Mouse (Mus musculus) megakaryocyte-erythroid progenitor cell, adult 5-6 weeks (primary cell): Measurements from ENCODE around the gene Dlx1. TPM values are rescaled to one million over a fixed set of nuclear protein-coding genes. Genes with fewer than 3 reads are reported as not detected.

Experiments
- ATAC-seq: replicated peaks from 2 replicates; pipeline ENCODE4 v1.8.0; 2016; ENCODE audit warnings: mild to moderate bottlenecking, inconsistent platforms; ENCODE audit not compliant: severe bottlenecking, poor library complexity, low FRiP score, low TSS enrichment
- total RNA-seq, 2 experiments: library from RNA; stranded (forward) in 1 of 2; stranded (reverse) in 1 of 2; fragments of 200-1000, 215-1000 nt in 1 of 2; fragments of >200 nt in 1 of 2; fragmentation: Nextera tagmentation in 1 of 2; gene quantifications; 2 replicates each; pipeline ENCODE4 v1.2.3; 2014 to 2017

Dlx1 gene
- total RNA-seq, 2 experiments from 2014 or later, result not detected

DNA sequence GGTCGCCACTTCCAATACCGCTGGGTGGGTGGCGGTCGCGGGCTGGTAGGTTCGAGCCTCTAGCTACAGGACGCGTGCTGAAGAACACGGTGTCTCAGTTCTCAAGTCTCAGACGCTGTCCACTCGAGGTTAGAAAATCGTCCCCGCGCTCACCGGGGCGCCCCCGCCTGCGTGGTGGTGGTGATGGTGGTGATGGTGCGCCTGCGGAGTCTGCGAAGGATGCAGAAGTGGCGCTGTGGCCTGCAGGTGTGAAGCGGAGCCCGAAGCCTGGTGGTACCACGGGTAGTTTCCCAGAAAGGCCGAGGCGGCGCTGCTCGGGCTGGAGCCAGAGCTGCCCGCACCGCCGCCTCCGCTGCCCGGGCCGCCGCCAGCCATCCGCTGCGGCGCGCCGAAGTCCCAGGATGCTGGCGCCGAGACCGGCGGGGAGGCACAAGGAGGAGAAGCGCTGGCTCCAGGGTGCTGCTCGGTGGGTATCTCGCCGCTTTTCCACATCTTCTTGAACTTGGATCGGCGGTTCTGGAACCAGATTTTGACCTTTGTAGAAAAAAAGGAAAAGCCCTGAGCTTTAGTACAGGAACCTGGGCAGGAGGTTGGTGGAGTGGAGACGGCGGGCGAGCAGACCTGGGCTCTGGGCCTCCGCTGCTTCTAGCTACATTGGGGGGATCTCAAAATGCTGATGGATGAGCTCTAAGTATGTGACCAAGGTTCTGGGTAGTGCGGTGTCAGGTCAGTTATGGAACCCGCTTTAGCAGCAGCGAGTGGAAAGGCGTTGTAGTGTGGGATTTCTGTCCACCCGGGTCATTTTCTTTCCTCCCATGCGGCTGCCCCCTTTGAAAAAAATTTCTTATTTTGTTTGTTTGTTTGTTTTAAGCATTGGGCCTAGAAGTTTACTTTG lies 16.7 kb downstream of the Dlx1 start:
- ATAC-seq, result no peak

DNA sequence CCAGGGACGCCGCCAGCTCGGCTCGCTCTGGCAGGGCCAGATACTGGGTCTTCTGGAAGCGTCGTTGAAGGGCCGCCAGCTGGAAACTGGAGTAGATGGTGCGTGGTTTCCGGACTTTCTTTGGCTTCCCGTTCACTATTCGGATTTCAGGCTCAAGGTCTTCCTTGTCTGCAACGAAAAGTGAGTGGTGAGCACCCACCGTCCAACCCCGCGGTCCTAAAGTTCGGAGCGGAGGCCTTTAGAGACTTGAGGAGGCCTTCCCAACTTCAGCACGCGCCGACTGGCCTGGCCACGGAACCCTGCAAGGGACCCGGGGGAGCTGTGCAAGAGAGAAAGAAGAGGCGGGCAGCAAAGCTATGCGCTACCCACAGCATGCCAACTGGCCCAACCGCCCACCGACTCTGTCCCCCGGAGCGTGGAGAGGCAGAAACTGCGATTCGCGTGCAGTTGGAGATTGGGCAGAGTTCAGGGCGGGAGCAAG lies 17.5 kb downstream of the Dlx1 start:
- ATAC-seq, result no peak

GRCm38 (mm10) chr2:71545882-71546639 lies 18.1 kb downstream of the Dlx1 start:
- ATAC-seq, result peak; percentile 31; the same call in 1 of the 2 replicates

GRCm38 (mm10) chr2:71546640-71547071 lies 18.7 kb downstream of the Dlx1 start, which contains the start of gene Dlx2:
TSS of gene Dlx2 (minus strand) at chr2:71546754.
- ATAC-seq, result no peak

GRCm38 (mm10) chr2:71547829-71548228 lies 19.9 kb downstream of the Dlx1 start:
- no peak for ATAC-seq

- ATAC-seq, result no peak
Observed at GRCm38 (mm10) chr2:71550330-71550729, 22.4 kb downstream of the Dlx1 start.

DNA sequence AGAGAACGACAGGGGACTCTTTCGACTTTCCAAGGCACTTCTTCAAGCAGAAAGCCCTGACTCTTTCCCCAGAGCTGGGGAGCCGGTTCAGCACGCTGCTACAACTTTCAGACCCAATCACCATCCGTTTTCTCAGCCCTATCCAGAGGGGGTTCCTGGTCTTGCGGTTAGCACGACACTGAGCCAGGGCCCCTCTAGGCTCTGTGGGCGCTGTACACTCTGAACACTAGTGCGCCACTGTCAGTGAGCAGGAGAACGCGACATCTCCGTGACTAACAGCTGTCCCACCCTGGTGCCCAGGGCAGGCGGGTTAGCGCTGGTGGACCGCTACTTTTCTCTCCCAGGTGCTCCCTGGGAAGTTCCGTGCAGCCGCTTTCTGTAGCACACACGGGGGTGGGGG lies 23.8 kb downstream of the Dlx1 start:
- ATAC-seq, result no peak

DNA sequence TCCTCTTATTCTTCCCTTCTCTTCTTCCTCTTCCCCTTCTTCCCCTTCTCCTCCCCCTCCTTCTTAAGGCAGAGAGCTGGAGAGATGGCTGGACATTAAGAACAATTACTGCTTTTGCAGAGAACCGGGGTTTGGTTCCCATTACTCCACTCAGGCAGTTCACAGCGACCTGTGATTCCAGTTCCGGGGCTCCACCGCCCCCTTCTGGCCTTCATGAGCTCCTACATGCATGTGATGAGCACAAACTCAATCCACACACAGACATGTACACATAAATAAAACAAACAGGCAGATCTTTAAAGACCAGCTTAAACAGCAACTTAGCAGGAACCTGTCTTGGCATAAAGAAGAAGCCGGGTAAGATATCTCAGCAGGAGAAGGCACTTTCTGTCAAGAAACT lies 28.2 kb downstream of the Dlx1 start:
- no peak for ATAC-seq

GRCm38 (mm10) chr2:71566466-71566865 lies 38.6 kb downstream of the Dlx1 start:
- ATAC-seq, result no peak

DNA sequence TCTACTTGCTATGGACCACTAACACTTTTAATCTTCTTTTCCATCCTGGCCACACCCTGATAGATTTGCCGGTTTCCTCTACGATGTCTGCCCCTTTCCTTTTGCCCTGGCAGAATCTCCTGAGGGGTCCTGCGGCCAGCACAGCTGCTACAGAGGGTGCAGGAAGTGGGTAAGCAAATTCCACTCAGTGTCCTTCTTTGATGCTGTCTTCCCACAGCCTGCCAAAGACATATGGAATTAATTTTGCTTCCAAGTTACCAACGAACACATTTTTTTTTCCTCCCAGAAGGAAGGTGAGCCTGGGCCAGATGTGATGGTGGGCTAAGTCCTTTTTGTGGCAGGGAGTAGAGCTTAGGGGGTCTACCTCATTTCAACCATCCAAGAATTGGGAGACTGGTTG lies 45.8 kb downstream of the Dlx1 start:
- ATAC-seq, result no peak

DNA sequence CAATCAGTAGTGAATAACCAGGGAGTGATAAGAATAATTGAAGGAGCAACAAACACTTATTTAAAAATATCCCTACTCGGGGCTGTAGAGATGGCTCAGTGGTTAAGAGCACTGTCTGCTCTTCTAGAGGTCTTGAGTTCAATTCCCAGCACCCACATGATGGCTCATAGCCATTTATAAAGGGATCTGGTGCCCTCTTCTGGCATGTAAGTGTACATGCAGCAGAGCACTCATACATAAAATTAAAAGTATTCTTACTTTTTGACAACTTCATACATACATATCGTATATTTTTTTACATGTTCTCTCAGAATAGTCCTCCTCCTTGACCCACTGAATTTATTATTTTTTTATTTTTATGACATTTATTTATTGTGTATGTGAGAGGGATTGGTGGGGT lies 49.1 kb downstream of the Dlx1 start:
- ATAC-seq, result no peak

GRCm38 (mm10) chr2:71580632-71581466 lies 52.9 kb downstream of the Dlx1 start:
- ATAC-seq, result peak; percentile 86

DNA sequence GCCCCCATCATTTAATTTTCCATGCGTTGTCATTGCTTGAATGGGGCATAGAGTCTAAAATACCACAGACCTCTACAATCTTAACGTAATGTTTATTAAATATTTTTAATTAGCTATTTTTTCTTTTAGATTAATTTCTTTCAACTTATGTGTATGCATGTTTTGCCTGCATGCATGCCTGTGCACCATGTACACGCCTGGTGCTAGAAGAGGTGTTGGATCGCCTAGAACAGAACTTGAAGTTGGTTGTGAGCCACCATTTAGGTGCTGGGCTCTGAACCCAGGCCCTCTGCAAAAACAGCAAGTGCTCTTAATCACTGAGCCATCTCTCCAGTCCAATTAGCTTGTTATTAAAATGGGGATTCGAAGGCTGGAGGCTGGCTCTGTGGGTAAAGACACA lies 53.6 kb downstream of the Dlx1 start:
- ATAC-seq, result no peak

Other genes with a start within 250 kb of the Dlx1 start
- gene Slc25a12, start 160.4 kb upstream of the Dlx1 start, total RNA-seq (2014; fragmentation: Nextera tagmentation), result 26.8 and 42.7 TPM in 2 replicates
- gene Slc25a12, start 160.4 kb upstream of the Dlx1 start, total RNA-seq (2017), result 21.2 and 42.3 TPM in 2 replicates
- gene Hat1, start 139.2 kb upstream of the Dlx1 start, total RNA-seq (2014; fragmentation: Nextera tagmentation), result 129 and 155 TPM in 2 replicates
- gene Hat1, start 139.2 kb upstream of the Dlx1 start, total RNA-seq (2017), result 232 and 241 TPM in 2 replicates
- 62.5 and 96.1 TPM in 2 replicates for gene Metap1d, start 74.8 kb upstream of the Dlx1 start, total RNA-seq (2014; fragmentation: Nextera tagmentation)
- gene Metap1d, start 74.8 kb upstream of the Dlx1 start, total RNA-seq (2017), result 18.1 and 47.5 TPM in 2 replicates
- gene Dlx2, start 18.6 kb downstream of the Dlx1 start, total RNA-seq (2014; fragmentation: Nextera tagmentation), result not detected in 2 replicates
- not detected in 2 replicates for gene Dlx2, start 18.6 kb downstream of the Dlx1 start, total RNA-seq (2017)
- 20.3 and 21.2 TPM in 2 replicates for gene Itga6, start 217.5 kb downstream of the Dlx1 start, total RNA-seq (2014; fragmentation: Nextera tagmentation)
- gene Itga6, start 217.5 kb downstream of the Dlx1 start, total RNA-seq (2017), result 30.4 and 45.3 TPM in 2 replicates